Mouse (Mus musculus) spleen, postnatal 0 days (tissue): ENCODE measurements around the gene Trappc3. TPM values are rescaled to one million over a fixed set of nuclear protein-coding genes. Genes with fewer than 3 reads are reported as not detected.

ENCODE experiments used
- polyA plus RNA-seq: library from polyadenylated mRNA; unstranded; fragments of >200 nt; fragmentation: Nextera tagmentation; extraction: Ambion mirVana; gene quantifications from 2 replicates; pipeline ENCODE4 v1.2.1, GENCODE M21; 2015

Gene Trappc3
- polyA plus RNA-seq, result 49.4 and 57.1 TPM in 2 replicates

DNA sequence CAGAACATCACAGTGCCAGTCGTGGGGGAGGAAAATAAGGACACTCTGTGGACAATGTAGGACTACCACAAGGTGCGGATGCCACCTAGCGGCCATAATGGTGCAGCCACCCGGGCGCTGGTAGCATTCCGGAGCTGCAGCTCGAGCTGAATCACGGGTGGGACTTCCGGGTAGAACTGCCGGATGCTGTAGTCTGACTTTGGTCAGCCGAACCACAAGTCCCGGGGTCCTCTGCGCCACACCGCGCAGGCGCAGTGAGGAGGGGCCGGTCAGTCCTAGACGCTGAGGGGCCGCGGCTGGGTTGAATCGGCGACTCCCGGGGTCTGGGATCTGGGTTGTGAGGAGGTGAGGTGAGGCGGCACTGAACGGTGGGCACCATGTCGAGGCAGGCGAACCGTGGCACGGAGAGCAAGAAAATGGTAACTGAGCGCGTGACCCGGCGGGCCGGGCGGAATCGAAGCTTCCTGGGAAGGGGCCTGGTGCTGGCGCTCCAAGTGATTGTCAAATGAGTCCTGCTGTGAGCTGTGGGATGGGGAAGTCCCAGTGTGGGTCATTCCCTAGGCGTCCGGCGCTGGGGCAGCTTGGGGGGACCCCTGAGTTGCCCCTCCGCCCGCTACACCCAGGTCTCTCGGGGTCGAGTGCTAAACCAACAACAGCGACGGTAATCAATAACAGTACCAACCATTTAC lies at the start of gene Trappc3:
Gene Trappc3 (plus strand): TSS at position 207 of the 689 bp plus-strand sequence.

DNA sequence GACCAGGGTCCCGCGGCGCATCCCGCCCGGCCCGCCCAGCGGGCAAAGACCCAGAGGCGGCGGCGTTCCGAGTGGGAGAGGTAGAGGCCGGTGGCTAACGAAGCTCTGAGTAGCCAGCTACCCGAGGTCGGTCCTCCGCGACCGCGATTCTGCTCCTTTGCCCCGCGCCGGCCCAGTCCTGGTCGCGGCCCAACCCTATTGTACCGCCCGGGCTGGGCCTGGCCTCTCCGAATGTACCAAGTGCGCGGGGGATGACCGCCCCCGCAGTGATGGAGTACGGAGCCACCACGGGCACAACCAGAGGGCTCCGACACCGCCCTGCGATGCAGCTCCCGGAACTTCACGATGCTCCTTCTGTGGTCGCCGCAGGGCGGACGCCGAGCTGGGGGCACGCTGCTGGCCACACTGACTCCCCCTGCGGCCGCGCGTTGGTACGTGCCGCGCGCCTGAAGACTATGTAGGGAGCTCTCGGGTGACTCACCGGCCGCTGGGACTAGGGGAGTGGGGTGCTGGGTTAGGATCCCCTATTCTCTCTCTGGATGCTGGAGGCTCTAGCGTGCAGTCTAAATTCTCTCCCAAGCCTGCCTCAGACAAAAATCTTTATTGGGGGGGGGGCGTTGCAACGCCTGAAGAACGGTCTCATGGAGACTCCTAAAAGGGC lies 5.9 kb upstream of the Trappc3 start, which contains the start of gene Map7d1:
Gene Map7d1 (minus strand): TSS at position 213 of the 661 bp plus-strand sequence.

DNA sequence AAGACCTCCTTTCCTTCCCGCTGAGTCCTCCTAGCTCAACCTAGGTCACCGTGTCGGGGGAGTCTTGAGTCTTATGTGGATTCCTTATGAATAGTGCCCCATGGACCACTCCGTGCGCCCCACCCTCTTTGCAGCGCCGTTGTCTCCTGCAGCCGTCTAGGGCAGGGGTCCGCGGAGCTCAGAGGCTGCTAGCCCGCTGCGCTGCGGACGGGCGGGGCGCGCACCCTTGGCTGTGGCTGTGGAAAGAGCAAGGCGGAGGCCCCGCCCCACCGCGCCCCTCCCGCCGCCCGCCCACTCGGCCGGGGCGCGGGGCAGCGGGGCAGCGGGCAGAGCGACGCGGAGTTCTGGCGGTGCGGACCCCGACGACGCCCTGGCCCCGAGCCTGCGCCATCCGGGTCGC lies 24.4 kb downstream of the Trappc3 start, which contains the start of gene Col8a2:
Gene Col8a2 (plus strand): TSS at position 302 of the 400 bp plus-strand sequence.

DNA sequence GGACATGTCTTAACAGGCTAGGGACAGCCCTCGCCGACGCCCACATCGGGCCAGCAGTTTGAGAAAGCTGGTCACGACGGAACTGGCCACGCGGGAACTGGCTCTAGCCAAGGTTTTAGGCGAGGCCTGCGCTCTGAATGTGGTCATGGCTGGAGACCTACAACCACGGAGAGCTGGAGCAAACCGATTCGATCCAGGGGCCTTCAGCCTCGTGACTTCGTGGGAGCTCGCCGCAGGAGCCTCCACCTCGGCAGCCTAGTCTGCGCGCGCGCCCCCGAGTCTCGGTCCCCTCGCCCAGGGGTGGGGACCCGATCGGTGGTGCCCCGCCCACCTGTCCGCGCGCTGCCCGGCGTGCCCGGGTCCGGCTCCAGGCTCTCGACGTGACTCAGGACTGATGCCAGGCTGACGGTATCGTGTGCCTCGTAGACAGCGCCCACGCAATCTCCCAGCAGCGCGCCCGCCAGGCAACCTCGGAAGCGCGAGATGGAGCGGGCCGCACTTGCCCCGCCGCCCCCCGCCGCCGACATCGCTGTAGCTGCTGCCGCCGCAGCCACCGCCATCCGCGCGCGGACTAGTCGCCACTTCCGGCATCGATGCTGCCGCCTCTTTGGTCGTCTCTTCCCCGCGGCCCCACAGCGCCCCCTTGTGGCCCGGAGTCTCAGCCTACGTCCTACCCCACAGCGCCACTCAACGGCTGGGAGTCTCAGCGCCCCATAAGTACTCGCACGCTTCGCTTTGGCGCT lies 59.2 kb downstream of the Trappc3 start, which contains the start of gene Adprhl2:
Gene Adprhl2 (minus strand): TSS at position 593 of the 743 bp plus-strand sequence.

DNA sequence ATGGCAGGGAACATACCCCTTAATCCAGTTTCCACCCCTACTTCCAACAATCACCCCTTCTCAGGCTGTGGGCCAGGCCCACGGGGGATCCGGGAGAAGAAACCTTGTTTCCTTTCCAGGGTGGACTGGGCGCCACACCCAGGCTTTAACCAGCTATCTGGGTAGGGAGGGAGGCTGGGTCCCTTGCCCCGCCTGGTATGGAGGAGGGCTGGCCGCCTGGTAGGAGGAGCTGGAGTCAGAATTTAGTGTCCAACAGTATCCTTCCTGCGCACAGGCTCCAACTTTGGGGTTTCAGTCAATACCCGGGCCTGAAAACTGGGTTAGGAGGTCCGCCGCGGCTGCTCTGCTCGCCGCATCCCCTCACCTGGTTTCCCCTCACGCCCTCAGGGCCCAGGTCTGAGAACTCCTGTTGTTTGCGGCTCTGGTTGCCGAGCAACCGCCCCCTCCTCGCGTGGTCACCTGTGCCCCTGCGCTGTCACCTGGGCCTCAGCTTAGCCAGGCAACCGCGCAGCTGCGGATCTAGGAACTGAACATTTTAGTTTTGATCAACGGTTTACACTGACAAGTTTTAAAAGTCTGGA lies 63.2 kb downstream of the Trappc3 start, which contains the start of gene Tekt2:
Gene Tekt2 (minus strand): TSS at position 408 of the 581 bp plus-strand sequence.

Other genes with a start within 250 kb of the Trappc3 start
- 21.5 and 22.7 TPM in 2 replicates for gene Csf3r, start 237.8 kb upstream of the Trappc3 start, polyA plus RNA-seq
- gene Mrps15, start 215.4 kb upstream of the Trappc3 start, polyA plus RNA-seq, result 85.8 and 90.1 TPM in 2 replicates
- gene Oscp1, start 203.8 kb upstream of the Trappc3 start, polyA plus RNA-seq, result 2.9 and 3.8 TPM in 2 replicates
- gene Lsm10, start 165.7 kb upstream of the Trappc3 start, polyA plus RNA-seq, result 32.0 and 33.0 TPM in 2 replicates
- 9.9 and 12.5 TPM in 2 replicates for gene Stk40, start 158.4 kb upstream of the Trappc3 start, polyA plus RNA-seq
- gene Eva1b, start 114.6 kb upstream of the Trappc3 start, polyA plus RNA-seq, result 31.8 and 46.8 TPM in 2 replicates
- 1.6 and 2.6 TPM in 2 replicates for gene Sh3d21, start 98.8 kb upstream of the Trappc3 start, polyA plus RNA-seq
- gene Thrap3, start 59.6 kb upstream of the Trappc3 start, polyA plus RNA-seq, result 111 and 114 TPM in 2 replicates
- gene Map7d1, start 6.0 kb upstream of the Trappc3 start, polyA plus RNA-seq, result 11.8 and 13.7 TPM in 2 replicates
- gene Col8a2, start 24.5 kb downstream of the Trappc3 start, polyA plus RNA-seq, result 9.0 and 12.0 TPM in 2 replicates
- gene Adprhl2, start 59.4 kb downstream of the Trappc3 start, polyA plus RNA-seq, result 27.9 and 33.9 TPM in 2 replicates
- gene Tekt2, start 63.4 kb downstream of the Trappc3 start, polyA plus RNA-seq, result 1.5 and 2.9 TPM in 2 replicates
- gene Ago3, start 167.2 kb downstream of the Trappc3 start, polyA plus RNA-seq, result 7.5 and 8.5 TPM in 2 replicates
- 2.6 and 3.3 TPM in 2 replicates for gene Ago1, start 206.3 kb downstream of the Trappc3 start, polyA plus RNA-seq